19 mouse cellular contexts compared by ENCODE assay signal in genomic region chr10:80076386-80076785, GRCm38 (mm10). TPM values are rescaled to one million over a fixed set of nuclear protein-coding genes. Genes with fewer than 3 reads are reported as not detected.
DNase-seq lines count a peak whose midpoint lies in the region; ATAC-seq and TF ChIP-seq lines count a peak whose summit lies in the region.
"Had no signal": no experiment of that assay in that cellular context is flagged by ENCODE, and none has a peak within 500 bp of the region (broad histone marks: within the 10 kb centered on the region; RNA-seq: fewer than 3 reads in every experiment).

No protein-coding gene starts in this region.

- H3K27me3 ChIP-seq in megakaryocyte, embryonic 14.5 days (replicated peaks): no peaks in the 10 kb centered on the region
- no peaks in the 10 kb centered on the region for H3K27me3 ChIP-seq in liver, embryonic 12.5 days (replicated peaks)
- H3K27me3 ChIP-seq: embryonic facial prominence, embryonic 13.5 days; heart, embryonic 12.5 days; hindbrain, embryonic 15.5 days; Patski had no signal

- H3K27ac ChIP-seq in gastrocnemius, adult 2 months: peak overlapping the region; percentile 89
- H3K27ac ChIP-seq in liver, embryonic 12.5 days: peak overlapping the region; percentile 59
- H3K27ac ChIP-seq: hindbrain, embryonic 15.5 days had no signal

- WGBS in liver, embryonic 12.5 days (ENCODE audit: insufficient replicate concordance): 87% methylated on average over 4 of the region's 4 CpGs

- ATAC-seq in megakaryocyte, adult 5-6 weeks (ENCODE audit: poor library complexity, severe bottlenecking): no peak
- no peak for ATAC-seq in liver, embryonic 12.5 days
- ATAC-seq: intestine, embryonic 16.5 days; Patski had no signal

- H3K4me1 ChIP-seq in megakaryocyte, embryonic 14.5 days: peaks cover 90% of the 10 kb centered on the region
- peaks cover 79% of the 10 kb centered on the region for H3K4me1 ChIP-seq in liver, embryonic 12.5 days
- H3K4me1 ChIP-seq: hindbrain, embryonic 15.5 days had no signal

- H3K4me3 ChIP-seq in gastrocnemius, adult 2 months: no peak overlapping the region
- peak overlapping the region; percentile 99 for H3K4me3 ChIP-seq in megakaryocyte, embryonic 14.5 days (replicated peaks)
- no peak overlapping the region for H3K4me3 ChIP-seq in liver, embryonic 12.5 days
- H3K4me3 ChIP-seq: embryonic facial prominence, embryonic 13.5 days; heart, embryonic 12.5 days; hindbrain, embryonic 15.5 days had no signal

- DNase-seq in gastrocnemius, adult 2 months: no peak
- no peak for DNase-seq in gastrocnemius, adult 8-10 months (ENCODE audit: low spot score in 2 of 2)
- no peak for DNase-seq in left cerebral cortex, postnatal 36 days (ENCODE audit: low spot score in 2 of 2)
- DNase-seq in Muller cell, postnatal 12 days (ENCODE audit: inconsistent ontology term): no peak
- DNase-seq: adrenal gland, postnatal 10 days; cerebellum, adult 11 months; cerebellum, postnatal 14 days; heart, postnatal 36 days; kidney, postnatal 4 days; retina, postnatal 1 day; thymus, postnatal 14 days had no signal

- H3K9ac ChIP-seq in liver, embryonic 12.5 days: no peak overlapping the region
- H3K9ac ChIP-seq: hindbrain, embryonic 15.5 days had no signal

- peaks cover 93% of the 10 kb centered on the region for H3K36me3 ChIP-seq in megakaryocyte, embryonic 14.5 days (replicated peaks; ENCODE audit: low read length)
- H3K36me3 ChIP-seq in liver, embryonic 12.5 days: peaks cover 69% of the 10 kb centered on the region

- TF ChIP-seq CTCF in gastrocnemius, adult 2 months (IDR thresholded peaks at IDR 0.05): no peak

- H3K9me3 ChIP-seq in megakaryocyte, embryonic 14.5 days: no peaks in the 10 kb centered on the region
- no peaks in the 10 kb centered on the region for H3K9me3 ChIP-seq in liver, embryonic 12.5 days (replicated peaks)
- H3K9me3 ChIP-seq: embryonic facial prominence, embryonic 13.5 days; heart, embryonic 12.5 days; hindbrain, embryonic 15.5 days had no signal

- no peak overlapping the region for H3K4me2 ChIP-seq in liver, embryonic 12.5 days
- H3K4me2 ChIP-seq: embryonic facial prominence, embryonic 13.5 days; heart, embryonic 12.5 days; hindbrain, embryonic 15.5 days had no signal

- intact Hi-C loops in gastrocnemius, adult 2 months (cut with DNase I): no loop called here
- intact Hi-C loops in left cerebral cortex, postnatal 36 days (cut with DNase I): loop anchor here (5.0 kb wide), 1 partner anchor 36 kb away; no protein-coding TSS in a partner anchor

RNA-seq across cellular contexts. Expression of gene Sbno2, which starts 29.0 kb away (rescaled TPM):
- total RNA-seq in gastrocnemius, adult 2 months (2021): 1 to 10 TPM; 6.2 to 7.1 TPM
- total RNA-seq in gastrocnemius, adult 8-10 months (2022): 1 to 10 TPM; 4.8 to 5.7 (median 5.3) TPM
- 151 and 347 TPM in 2 replicates for polyA plus RNA-seq in megakaryocyte, embryonic 14.5 days (2012; ENCODE audit: insufficient read depth, low replicate concordance)
- total RNA-seq in megakaryocyte, adult 5-6 weeks (2015): 32.4 and 33.0 TPM in 2 replicates
- total RNA-seq in megakaryocyte, adult 5-6 weeks (2017): 41.9 and 46.7 TPM in 2 replicates
- polyA plus RNA-seq in liver, embryonic 12.5 days (2016; fragmentation: Nextera tagmentation; extraction: Ambion mirVana): 15.0 and 15.4 TPM in 2 replicates
- total RNA-seq in left cerebral cortex, postnatal 36 days (2021): 10 to 100 TPM; 14.5 to 25.5 TPM

RNA-seq across cellular contexts. Expression of gene Gpx4, which starts 29.4 kb away (rescaled TPM):
- 100 to 1,000 TPM; 552 to 603 TPM for total RNA-seq in gastrocnemius, adult 2 months (2021)
- total RNA-seq in gastrocnemius, adult 8-10 months (2022): 100 to 1,000 TPM; 510 to 613 (median 541) TPM
- 3,942 and 9,172 TPM in 2 replicates for polyA plus RNA-seq in megakaryocyte, embryonic 14.5 days (2012; ENCODE audit: insufficient read depth, low replicate concordance)
- 259 and 303 TPM in 2 replicates for total RNA-seq in megakaryocyte, adult 5-6 weeks (2015)
- 375 and 378 TPM in 2 replicates for total RNA-seq in megakaryocyte, adult 5-6 weeks (2017)
- polyA plus RNA-seq in liver, embryonic 12.5 days (2016; fragmentation: Nextera tagmentation; extraction: Ambion mirVana): 682 and 685 TPM in 2 replicates
- total RNA-seq in left cerebral cortex, postnatal 36 days (2021): 100 to 1,000 TPM; 468 to 559 TPM

RNA-seq across cellular contexts. Expression of gene Polr2e, which starts 36.8 kb away (rescaled TPM):
- total RNA-seq in gastrocnemius, adult 2 months (2021): 10 to 100 TPM; 42.0 to 50.9 TPM
- 10 to 100 TPM; 38.3 to 47.6 (median 39.7) TPM for total RNA-seq in gastrocnemius, adult 8-10 months (2022)
- polyA plus RNA-seq in megakaryocyte, embryonic 14.5 days (2012; ENCODE audit: insufficient read depth, low replicate concordance): 147 and 260 TPM in 2 replicates
- total RNA-seq in megakaryocyte, adult 5-6 weeks (2015): 70.2 and 70.7 TPM in 2 replicates
- total RNA-seq in megakaryocyte, adult 5-6 weeks (2017): 58.4 and 69.2 TPM in 2 replicates
- 142 and 147 TPM in 2 replicates for polyA plus RNA-seq in liver, embryonic 12.5 days (2016; fragmentation: Nextera tagmentation; extraction: Ambion mirVana)
- 10 to 100 TPM; 69.2 to 83.6 TPM for total RNA-seq in left cerebral cortex, postnatal 36 days (2021)

RNA-seq across cellular contexts. Expression of gene Stk11, which starts 39.2 kb away (rescaled TPM):
- 100 to 1,000 TPM; 144 to 153 TPM for total RNA-seq in gastrocnemius, adult 2 months (2021)
- total RNA-seq in gastrocnemius, adult 8-10 months (2022): 100 to 1,000 TPM; 157 to 173 (median 162) TPM
- polyA plus RNA-seq in megakaryocyte, embryonic 14.5 days (2012; ENCODE audit: insufficient read depth, low replicate concordance): 153 and 200 TPM in 2 replicates
- 58.0 and 60.7 TPM in 2 replicates for total RNA-seq in megakaryocyte, adult 5-6 weeks (2015)
- total RNA-seq in megakaryocyte, adult 5-6 weeks (2017): 142 and 146 TPM in 2 replicates
- polyA plus RNA-seq in liver, embryonic 12.5 days (2016; fragmentation: Nextera tagmentation; extraction: Ambion mirVana): 18.6 and 19.8 TPM in 2 replicates
- total RNA-seq in left cerebral cortex, postnatal 36 days (2021): 100 to 1,000 TPM in 1 of 2 experiments, 10 to 100 TPM in 1; 94.4 to 100 TPM

RNA-seq across cellular contexts. Expression of gene Arhgap45, which starts 59.9 kb away (rescaled TPM):
- total RNA-seq in gastrocnemius, adult 2 months (2021): 1 to 10 TPM in 1 of 2 experiments, under 1 TPM in 1; 0.97 to 1.4 TPM
- total RNA-seq in gastrocnemius, adult 8-10 months (2022): 1 to 10 TPM in 2 of 4 experiments, under 1 TPM in 2; 0.48 to 1.3 (median 0.84) TPM
- 375 and 477 TPM in 2 replicates for polyA plus RNA-seq in megakaryocyte, embryonic 14.5 days (2012; ENCODE audit: insufficient read depth, low replicate concordance)
- total RNA-seq in megakaryocyte, adult 5-6 weeks (2015): 135 and 140 TPM in 2 replicates
- total RNA-seq in megakaryocyte, adult 5-6 weeks (2017): 235 and 237 TPM in 2 replicates
- 22.3 and 22.8 TPM in 2 replicates for polyA plus RNA-seq in liver, embryonic 12.5 days (2016; fragmentation: Nextera tagmentation; extraction: Ambion mirVana)
- 1 to 10 TPM; 3.3 to 5.3 TPM for total RNA-seq in left cerebral cortex, postnatal 36 days (2021)
